Mouse (Mus musculus): ENCODE data around the gene Tmem161a. TPM values are rescaled to one million over a fixed set of nuclear protein-coding genes. Genes with fewer than 3 reads are reported as not detected.
A peak's percentile ranks its signal among the peaks of the same experiment; 100 is the strongest.

The Tmem161a gene
- polyA plus RNA-seq, 1 experiment from 2014 or later, result 46.4 TPM

DNA sequence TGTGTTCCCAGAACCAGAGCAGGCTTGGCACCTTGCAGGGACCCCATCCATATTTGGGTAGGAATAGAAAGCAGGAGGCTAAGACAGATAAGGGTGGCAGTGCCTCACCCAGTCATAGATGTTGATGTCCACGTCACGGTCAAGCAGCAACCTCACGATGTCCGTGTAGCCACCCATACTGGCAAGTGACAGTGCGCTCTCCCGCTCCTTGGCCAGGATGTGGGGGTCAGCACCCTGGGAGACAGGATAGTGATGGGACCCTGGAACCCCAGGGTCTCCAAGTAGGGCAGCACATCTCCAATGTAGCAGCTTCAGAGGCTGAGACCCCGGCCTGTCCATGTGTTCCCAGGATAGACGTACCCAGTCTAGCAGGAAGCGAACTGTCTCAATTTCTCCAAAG is 37.2 kb upstream of the Tmem161a start:
- H3K27me3 ChIP-seq (replicated peaks; ENCODE audit: control insufficient read depth, insufficient read depth, low read length), result no peaks in the 10 kb centered on the region
- H3K27ac ChIP-seq (replicated peaks; ENCODE audit: low read depth, low read length), result no peak overlapping the region
- DNase-seq (ENCODE audit: low spot score) (no peak), ATAC-seq (ENCODE audit: low read depth) (no peak)
- peaks cover 47% of the 10 kb centered on the region for H3K36me3 ChIP-seq (ENCODE audit: control insufficient read depth, insufficient read depth, low read length)
- 92% methylated on average over 9 of the region's 9 CpGs for WGBS
- no peaks in the 10 kb centered on the region for H3K9me3 ChIP-seq (ENCODE audit: control insufficient read depth, low read length)
- H3K4me2 ChIP-seq (ENCODE audit: low read depth, low read length), result no peak overlapping the region
- no peak overlapping the region for H3K4me3 ChIP-seq (ENCODE audit: low read depth, low read length)
- peaks cover 6% of the 10 kb centered on the region; the same call in 1 of the 2 replicates for H3K4me1 ChIP-seq (ENCODE audit: control insufficient read depth, insufficient read depth, low read length)
- no peak overlapping the region for H3K9ac ChIP-seq (ENCODE audit: low read depth, low read length)

- WGBS, result 75% methylated on average over 4 of the region's 4 CpGs
- ATAC-seq (ENCODE audit: low read depth) (no peak), DNase-seq (ENCODE audit: low spot score) (no peak)
- Histone ChIP-seq H3K4me3 (ENCODE audit: low read depth, low read length) (no peak overlapping the region), H3K27me3 (replicated peaks; ENCODE audit: control insufficient read depth, insufficient read depth, low read length) (no peaks in the 10 kb centered on the region), H3K9ac (ENCODE audit: low read depth, low read length) (no peak overlapping the region), H3K4me2 (ENCODE audit: low read depth, low read length) (no peak overlapping the region), H3K4me1 (ENCODE audit: control insufficient read depth, insufficient read depth, low read length) (peaks cover 12% of the 10 kb centered on the region), H3K27ac (replicated peaks; ENCODE audit: low read depth, low read length) (no peak overlapping the region), H3K9me3 (ENCODE audit: control insufficient read depth, low read length) (no peaks in the 10 kb centered on the region), H3K36me3 (ENCODE audit: control insufficient read depth, insufficient read depth, low read length) (peaks cover 47% of the 10 kb centered on the region)
These were observed 35.6 kb upstream of the Tmem161a start for GRCm38 (mm10) chr8:70136591-70136990.

GRCm38 (mm10) chr8:70137890-70138289 is 34.3 kb upstream of the Tmem161a start:
- Histone ChIP-seq H3K27ac (replicated peaks; ENCODE audit: low read depth, low read length) (no peak overlapping the region), H3K27me3 (replicated peaks; ENCODE audit: control insufficient read depth, insufficient read depth, low read length) (no peaks in the 10 kb centered on the region), H3K9me3 (ENCODE audit: control insufficient read depth, low read length) (no peaks in the 10 kb centered on the region), H3K4me2 (ENCODE audit: low read depth, low read length) (peak overlapping the region; percentile 62), H3K4me1 (ENCODE audit: control insufficient read depth, insufficient read depth, low read length) (peaks cover 12% of the 10 kb centered on the region), H3K9ac (ENCODE audit: low read depth, low read length) (peak overlapping the region; percentile 70), H3K4me3 (ENCODE audit: low read depth, low read length) (peak overlapping the region; percentile 56), H3K36me3 (ENCODE audit: control insufficient read depth, insufficient read depth, low read length) (peaks cover 51% of the 10 kb centered on the region)
- DNase-seq (ENCODE audit: low spot score), result no peak
- 90% methylated on average over 4 of the region's 4 CpGs for WGBS
- ATAC-seq (ENCODE audit: low read depth), result no peak

- under 1% methylated on average over 46 of the region's 46 CpGs for WGBS
- Histone ChIP-seq H3K9me3 (ENCODE audit: control insufficient read depth, low read length) (no peaks in the 10 kb centered on the region), H3K4me3 (ENCODE audit: low read depth, low read length) (peak within 1 kb of the TSS; percentile 56), H3K36me3 (ENCODE audit: control insufficient read depth, insufficient read depth, low read length) (peaks cover 43% of the 10 kb centered on the region), H3K9ac (ENCODE audit: low read depth, low read length) (peak within 1 kb of the TSS; percentile 72), H3K27me3 (replicated peaks; ENCODE audit: control insufficient read depth, insufficient read depth, low read length) (no peaks in the 10 kb centered on the region), H3K4me1 (ENCODE audit: control insufficient read depth, insufficient read depth, low read length) (peaks cover 12% of the 10 kb centered on the region), H3K4me2 (ENCODE audit: low read depth, low read length) (peak within 1 kb of the TSS; percentile 62), H3K27ac (replicated peaks; ENCODE audit: low read depth, low read length) (peak within 1 kb of the TSS; percentile 72)
- ATAC-seq (ENCODE audit: low read depth) (peak; percentile 98), DNase-seq (ENCODE audit: low spot score) (peak; percentile 100)
These were observed 32.9 kb upstream of the Tmem161a start, which contains the start of the genes Rfxank, Borcs8 and Mef2b for GRCm38 (mm10) chr8:70139026-70139857. Rfxank (minus strand) TSS chr8:70139154. Borcs8 (plus strand) TSS chr8:70139499. Mef2b (plus strand) TSS chr8:70139711.

DNA sequence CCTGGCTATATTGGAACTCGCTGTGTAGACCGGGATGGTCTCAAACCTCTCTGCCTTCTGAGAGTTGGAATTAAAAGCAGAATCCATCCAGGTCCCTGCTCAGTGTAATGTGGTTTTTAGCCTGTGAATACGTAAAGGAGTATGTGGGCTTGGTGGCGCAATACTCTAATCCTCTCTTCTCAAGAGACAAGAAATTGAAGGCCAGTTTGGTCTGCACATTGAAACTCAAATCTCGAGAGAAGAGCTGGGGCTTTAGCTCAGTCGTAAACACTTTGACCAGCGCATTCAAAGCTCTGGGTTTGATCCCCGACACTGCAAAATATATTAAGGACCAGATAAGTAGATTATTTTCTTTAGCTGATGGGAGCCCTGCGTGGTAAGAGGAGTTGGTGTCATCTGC is 32.2 kb upstream of the Tmem161a start:
- Histone ChIP-seq H3K9ac (ENCODE audit: low read depth, low read length) (peak overlapping the region; percentile 72), H3K27ac (replicated peaks; ENCODE audit: low read depth, low read length) (peak overlapping the region; percentile 72), H3K4me1 (ENCODE audit: control insufficient read depth, insufficient read depth, low read length) (peaks cover 12% of the 10 kb centered on the region), H3K27me3 (replicated peaks; ENCODE audit: control insufficient read depth, insufficient read depth, low read length) (no peaks in the 10 kb centered on the region), H3K36me3 (ENCODE audit: control insufficient read depth, insufficient read depth, low read length) (peaks cover 43% of the 10 kb centered on the region), H3K4me3 (ENCODE audit: low read depth, low read length) (peak overlapping the region; percentile 56), H3K9me3 (ENCODE audit: control insufficient read depth, low read length) (no peaks in the 10 kb centered on the region), H3K4me2 (ENCODE audit: low read depth, low read length) (peak overlapping the region; percentile 62)
- no peak for ATAC-seq (ENCODE audit: low read depth)
- no peak for DNase-seq (ENCODE audit: low spot score)
- 11% methylated on average over 9 of the region's 9 CpGs for WGBS

- ATAC-seq (ENCODE audit: low read depth), result no peak
- 90% methylated on average over 7 of the region's 7 CpGs for WGBS
- Histone ChIP-seq H3K27me3 (replicated peaks; ENCODE audit: control insufficient read depth, insufficient read depth, low read length) (no peaks in the 10 kb centered on the region), H3K9ac (ENCODE audit: low read depth, low read length) (no peak overlapping the region), H3K27ac (replicated peaks; ENCODE audit: low read depth, low read length) (no peak overlapping the region), H3K4me3 (ENCODE audit: low read depth, low read length) (no peak overlapping the region), H3K4me2 (ENCODE audit: low read depth, low read length) (no peak overlapping the region), H3K36me3 (ENCODE audit: control insufficient read depth, insufficient read depth, low read length) (peaks cover 36% of the 10 kb centered on the region), H3K4me1 (ENCODE audit: control insufficient read depth, insufficient read depth, low read length) (no peaks in the 10 kb centered on the region), H3K9me3 (ENCODE audit: control insufficient read depth, low read length) (no peaks in the 10 kb centered on the region)
- no peak for DNase-seq (ENCODE audit: low spot score)
These were observed 24.2 kb upstream of the Tmem161a start for GRCm38 (mm10) chr8:70147678-70148607.

- WGBS, result 8% methylated on average over 12 of the region's 13 CpGs
- DNase-seq (ENCODE audit: low spot score), result peak; percentile 64
- H3K9ac ChIP-seq (ENCODE audit: low read depth, low read length), result peak overlapping the region; percentile 46; the same call in 1 of the 2 replicates
These were observed 22.0 kb upstream of the Tmem161a start for GRCm38 (mm10) chr8:70150158-70150557.

DNA sequence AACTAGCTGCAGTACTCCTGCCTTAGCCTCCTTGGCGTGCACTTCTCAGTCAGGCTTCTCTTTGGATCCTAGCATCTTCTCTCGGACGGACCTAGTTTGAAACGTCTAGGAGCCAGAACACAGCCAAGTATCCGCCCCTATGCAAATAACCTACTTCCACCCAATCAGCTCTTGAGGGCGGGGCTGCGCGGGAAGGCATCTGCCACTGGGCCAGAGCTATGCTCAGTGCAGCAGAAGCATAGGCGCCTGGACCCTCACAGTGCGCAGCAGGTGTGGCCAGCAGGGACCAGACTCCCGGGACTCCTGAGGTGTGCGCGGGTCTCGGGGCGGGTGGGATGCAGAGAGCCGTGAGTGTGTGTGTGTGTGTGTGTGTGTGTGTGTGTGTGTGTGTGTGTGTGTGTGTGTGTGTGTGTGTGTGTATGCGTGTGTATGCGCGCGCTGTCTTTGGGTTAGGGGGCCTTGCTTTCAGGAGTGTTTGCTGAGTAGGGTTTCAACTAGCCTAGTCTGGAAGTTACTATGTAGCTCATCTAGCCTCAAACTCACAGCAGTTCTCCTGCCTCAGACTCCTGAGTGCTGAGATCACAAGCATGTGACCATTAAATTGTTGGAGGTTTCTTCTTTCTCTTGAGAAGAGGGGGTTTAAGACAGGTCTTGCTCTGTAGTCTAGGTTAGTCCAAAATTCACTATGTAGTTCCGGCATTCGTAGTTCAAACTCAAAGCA is 19.5 kb upstream of the Tmem161a start:
- ATAC-seq (ENCODE audit: low read depth) (peak; percentile 96), DNase-seq (ENCODE audit: low spot score) (peak; percentile 94)
- no peaks in the 10 kb centered on the region for H3K36me3 ChIP-seq (ENCODE audit: control insufficient read depth, insufficient read depth, low read length)
- 16% methylated on average over 15 of the region's 22 CpGs for WGBS
- no peaks in the 10 kb centered on the region for H3K9me3 ChIP-seq (ENCODE audit: control insufficient read depth, low read length)
- H3K9ac ChIP-seq (ENCODE audit: low read depth, low read length), result no peak overlapping the region
- H3K4me3 ChIP-seq (ENCODE audit: low read depth, low read length), result no peak overlapping the region
- no peak overlapping the region for H3K27ac ChIP-seq (replicated peaks; ENCODE audit: low read depth, low read length)
- H3K4me2 ChIP-seq (ENCODE audit: low read depth, low read length), result peak overlapping the region; percentile 45
- no peaks in the 10 kb centered on the region for H3K4me1 ChIP-seq (ENCODE audit: control insufficient read depth, insufficient read depth, low read length)
- no peaks in the 10 kb centered on the region for H3K27me3 ChIP-seq (replicated peaks; ENCODE audit: control insufficient read depth, insufficient read depth, low read length)

More at GRCm38 (mm10) chr8:70150158-70150557, 22.0 kb upstream of the Tmem161a start:
- no peaks in the 10 kb centered on the region for H3K27me3 ChIP-seq (replicated peaks; ENCODE audit: control insufficient read depth, insufficient read depth, low read length)
- H3K4me1 ChIP-seq (ENCODE audit: control insufficient read depth, insufficient read depth, low read length), result no peaks in the 10 kb centered on the region
- H3K36me3 ChIP-seq (ENCODE audit: control insufficient read depth, insufficient read depth, low read length), result peaks cover 22% of the 10 kb centered on the region
- no peak overlapping the region for H3K4me3 ChIP-seq (ENCODE audit: low read depth, low read length)
- H3K4me2 ChIP-seq (ENCODE audit: low read depth, low read length), result peak overlapping the region; percentile 29; the same call in 1 of the 2 replicates
- H3K9me3 ChIP-seq (ENCODE audit: control insufficient read depth, low read length), result no peaks in the 10 kb centered on the region
- ATAC-seq (ENCODE audit: low read depth), result peak; percentile 64
- 0 out of 2 replicates have a peak overlapping the region, but pooled peaks have one; percentile 15 for H3K27ac ChIP-seq (replicated peaks; ENCODE audit: low read depth, low read length)
